Mouse (Mus musculus) megakaryocyte, embryonic 14.5 days (primary cell): Measurements from ENCODE around the gene Rnf224.

Experiments
- FLI1 ChIP-seq: IDR thresholded peaks from 2 replicates; pipeline ENCODE4 v1.6.1; 2012; ENCODE audit warnings: low read length, inconsistent platforms, mixed read lengths
- GATA1 ChIP-seq: IDR thresholded peaks from 3 replicates; pipeline ENCODE4 v1.6.1; 2012; ENCODE audit warnings: mixed read lengths, low read length, inconsistent platforms, borderline replicate concordance

- TF ChIP-seq GATA1 (no peak), FLI1 (no peak)
Observed at GRCm38 (mm10) chr2:25194006-25194405, 42.6 kb downstream of the Rnf224 start.
